8 mouse cellular contexts compared by ENCODE assay signal in the genomic region with DNA sequence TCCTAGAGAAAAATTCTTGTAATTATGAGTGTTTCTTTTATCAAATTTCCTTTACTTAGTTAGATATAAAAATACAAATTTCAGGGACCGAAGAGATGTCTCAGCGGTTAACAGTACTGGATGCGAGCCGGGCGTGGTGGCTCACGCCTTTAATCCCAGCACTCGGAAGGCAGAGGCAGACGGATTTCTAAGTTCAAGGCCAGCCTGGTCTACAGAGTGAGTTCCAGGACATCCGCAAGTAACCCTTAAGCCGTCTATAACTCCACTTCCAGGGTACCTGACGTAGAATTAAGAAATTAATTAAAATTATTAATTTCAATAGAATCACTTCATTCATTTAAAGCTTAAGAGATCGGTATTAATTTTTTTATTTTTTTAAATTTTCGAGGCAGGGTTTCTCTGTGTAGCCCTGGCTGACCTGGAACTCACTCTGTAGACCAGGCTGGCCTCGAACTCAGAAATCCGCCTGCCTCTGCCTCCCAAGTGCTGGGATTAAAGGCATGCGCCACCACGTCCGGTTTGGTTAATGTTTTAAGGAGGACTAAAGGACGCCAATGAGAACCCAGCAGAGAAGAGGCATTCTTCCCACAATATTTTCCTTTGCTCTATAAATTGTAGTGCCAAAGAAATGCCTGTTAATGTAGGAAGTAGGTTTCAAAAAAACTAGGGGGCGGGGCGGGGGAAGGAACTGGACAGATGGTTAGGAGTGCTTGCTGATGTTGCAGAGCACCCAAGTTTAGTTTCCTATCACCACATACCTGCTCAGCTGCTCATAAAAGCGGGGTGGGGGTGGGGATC. TPM values are rescaled to one million over a fixed set of nuclear protein-coding genes. Genes with fewer than 3 reads are reported as not detected.
DNase-seq lines count a peak whose midpoint lies in the region; ATAC-seq and TF ChIP-seq lines count a peak whose summit lies in the region.

No protein-coding gene starts in this region.

- peak overlapping the region; percentile 74 for H3K4me2 ChIP-seq in intestine, postnatal 0 days (replicated peaks; ENCODE audit: low read depth)
- H3K4me2 ChIP-seq in neural tube, embryonic 15.5 days = peak overlapping the region; percentile 63

- no peak for DNase-seq in heart, adult 2 months
- no peak for DNase-seq in heart, adult 8-10 months (ENCODE audit: low spot score)
- peak; percentile 40 for DNase-seq in embryo, embryonic 10.5 days (ENCODE audit: low spot score)
- no peak for DNase-seq in spleen, adult 18-20 months
- no peak for DNase-seq in gastrocnemius, postnatal 10 days

- TF ChIP-seq POLR2A in heart, adult 2 months (IDR thresholded peaks at IDR 0.05; ENCODE audit: insufficient read depth, low read depth, low read length) = no peak

- no peak overlapping the region for H3ac ChIP-seq in C2C12 (ENCODE audit: control insufficient read depth, insufficient read length, low read depth)

- no peaks in the 10 kb centered on the region for H3K27me3 ChIP-seq in heart, adult 2 months (ENCODE audit: control insufficient read depth, insufficient read depth, low read length)
- H3K27me3 ChIP-seq in C2C12 (ENCODE audit: control insufficient read depth, insufficient read depth, insufficient read length) = no peaks in the 10 kb centered on the region
- H3K27me3 ChIP-seq in intestine, postnatal 0 days (replicated peaks; ENCODE audit: control insufficient read depth, insufficient read depth, low read length) = no peaks in the 10 kb centered on the region
- no peaks in the 10 kb centered on the region for H3K27me3 ChIP-seq in neural tube, embryonic 15.5 days (replicated peaks)

- no peak overlapping the region; the same call in 1 of the 2 replicates for H3K9ac ChIP-seq in heart, adult 2 months (ENCODE audit: low read depth, low read length)
- H3K9ac ChIP-seq in intestine, postnatal 0 days (ENCODE audit: low read depth, low read length) = peak overlapping the region; percentile 48; the same call in 1 of the 2 replicates
- H3K9ac ChIP-seq in neural tube, embryonic 15.5 days (replicated peaks) = peak overlapping the region; percentile 76

- peaks cover 4% of the 10 kb centered on the region for H3K36me3 ChIP-seq in heart, adult 2 months (ENCODE audit: control insufficient read depth, insufficient read depth, low read length)
- peaks cover 1% of the 10 kb centered on the region for H3K36me3 ChIP-seq in C2C12 (ENCODE audit: control insufficient read depth, insufficient read depth)
- no peaks in the 10 kb centered on the region for H3K36me3 ChIP-seq in intestine, postnatal 0 days (ENCODE audit: control insufficient read depth, insufficient read depth)
- no peaks in the 10 kb centered on the region for H3K36me3 ChIP-seq in neural tube, embryonic 15.5 days

- no peaks in the 10 kb centered on the region for H3K9me3 ChIP-seq in intestine, postnatal 0 days (ENCODE audit: control insufficient read depth)
- no peaks in the 10 kb centered on the region for H3K9me3 ChIP-seq in neural tube, embryonic 15.5 days (replicated peaks)

- H3K79me2 ChIP-seq in heart, adult 2 months (replicated peaks; ENCODE audit: control insufficient read depth, insufficient read depth, low read length) = peaks cover 7% of the 10 kb centered on the region
- H3K79me2 ChIP-seq in C2C12 (ENCODE audit: control insufficient read depth, insufficient read depth) = peaks cover 37% of the 10 kb centered on the region

- no peak for TF ChIP-seq CTCF in heart, adult 2 months (IDR thresholded peaks at IDR 0.05)
- no peak for TF ChIP-seq CTCF in C2C12 (IDR thresholded peaks at IDR 0.05; ENCODE audit: control insufficient read depth, insufficient read depth, insufficient read length)
- TF ChIP-seq CTCF in intestine, postnatal 0 days (IDR thresholded peaks at IDR 0.05; ENCODE audit: low read depth) = no peak

- intact Hi-C loops in heart, adult 2 months (cut with DNase I) = loop anchor here (10.0 kb wide), 1 partner anchor 309 kb away; the partner anchor contains the start of gene Chrna1

- H3K4me3 ChIP-seq in heart, adult 2 months = peak overlapping the region; percentile 70
- H3K4me3 ChIP-seq in C2C12 (ENCODE audit: insufficient read depth, poor library complexity, severe bottlenecking) = peak overlapping the region; percentile 72
- H3K4me3 ChIP-seq in intestine, postnatal 0 days (ENCODE audit: low read depth, low read length) = peak overlapping the region; percentile 100
- peak overlapping the region; percentile 87 for H3K4me3 ChIP-seq in neural tube, embryonic 15.5 days (replicated peaks)

- 57% methylated on average over 22 of the region's 22 CpGs for WGBS in heart, adult 2 months
- 61% methylated on average over 22 of the region's 22 CpGs for WGBS in intestine, postnatal 0 days
- 64% methylated on average over 22 of the region's 22 CpGs for WGBS in neural tube, embryonic 15.5 days

- no peak for TF ChIP-seq EP300 in heart, adult 2 months (IDR thresholded peaks at IDR 0.05; ENCODE audit: insufficient read depth, low read depth, low read length)

- H3K79me3 ChIP-seq in C2C12 (ENCODE audit: low read depth) = peaks cover 33% of the 10 kb centered on the region

- H3K4me1 ChIP-seq in heart, adult 2 months (ENCODE audit: control insufficient read depth, insufficient read depth, low read length) = no peaks in the 10 kb centered on the region; the same call in 1 of the 2 replicates
- no peaks in the 10 kb centered on the region for H3K4me1 ChIP-seq in intestine, postnatal 0 days (replicated peaks; ENCODE audit: control insufficient read depth, insufficient read depth, low read length)
- H3K4me1 ChIP-seq in neural tube, embryonic 15.5 days = peaks cover 16% of the 10 kb centered on the region

- H3K27ac ChIP-seq in heart, adult 2 months = peak overlapping the region; percentile 65
- no peak overlapping the region for H3K27ac ChIP-seq in intestine, postnatal 0 days (ENCODE audit: low read depth, low read length)
- peak overlapping the region; percentile 94 for H3K27ac ChIP-seq in neural tube, embryonic 15.5 days (replicated peaks)

- no peak for ATAC-seq in intestine, postnatal 0 days
- ATAC-seq in neural tube, embryonic 15.5 days (ENCODE audit: low FRiP score) = no peak

TF ChIP-seq in C2C12, 6 proteins besides CTCF, POLR2A, EP300 and RAD21:
- TF ChIP-seq CEBPB (IDR thresholded peaks at IDR 0.05; ENCODE audit: low read depth) (no peak), MAX (IDR thresholded peaks at IDR 0.05) (no peak), MYOD1 (IDR thresholded peaks at IDR 0.05; ENCODE audit: control insufficient read depth, insufficient read length, low read depth) (no peak), USF1 (IDR thresholded peaks at IDR 0.05; ENCODE audit: low read depth) (no peak), FOSL1 (IDR thresholded peaks at IDR 0.05; ENCODE audit: insufficient read depth, low read length, poor library complexity, severe bottlenecking) (no peak), MYOG (IDR thresholded peaks at IDR 0.05; ENCODE audit: control insufficient read depth, extremely low read depth, insufficient read length) (no peak)

RNA-seq across cellular contexts. Expression of gene Atf2, which starts 1.2 kb away (rescaled TPM):
- 10 to 100 TPM; 39.9 to 46.0 TPM for total RNA-seq in heart, adult 2 months (2021)
- 10.4 and 17.6 TPM in 2 replicates for polyA plus RNA-seq in heart, adult 2 months (2012; rRNA removed)
- total RNA-seq in heart, adult 8-10 months (2022) = 10 to 100 TPM; 38.4 to 45.9 (median 42.3) TPM
- polyA plus RNA-seq in C2C12 (2012; fragmentation: generic; extraction: Trizol) = 7.7 TPM
- 24.2 and 25.7 TPM in 2 replicates for polyA plus RNA-seq in intestine, postnatal 0 days (2015; fragmentation: Nextera tagmentation; extraction: Ambion mirVana)
- polyA plus RNA-seq in neural tube, embryonic 15.5 days (2015; fragmentation: Nextera tagmentation; extraction: Ambion mirVana) = 86.6 and 99.8 TPM in 2 replicates
- total RNA-seq in gastrocnemius, postnatal 10 days (2021) = 10 to 100 TPM; 24.4 to 30.6 TPM

RNA-seq across cellular contexts. Expression of gene Atp5g3, which starts 17.5 kb away (rescaled TPM):
- total RNA-seq in heart, adult 2 months (2021) = 1,000 to 10,000 TPM; 3,018 to 3,425 TPM
- polyA plus RNA-seq in heart, adult 2 months (2012; rRNA removed) = 2,742 and 4,242 TPM in 2 replicates
- total RNA-seq in heart, adult 8-10 months (2022) = 1,000 to 10,000 TPM; 2,950 to 3,478 (median 3,237) TPM
- 1,509 TPM for polyA plus RNA-seq in C2C12 (2012; fragmentation: generic; extraction: Trizol)
- 2,687 and 2,714 TPM in 2 replicates for polyA plus RNA-seq in intestine, postnatal 0 days (2015; fragmentation: Nextera tagmentation; extraction: Ambion mirVana)
- polyA plus RNA-seq in neural tube, embryonic 15.5 days (2015; fragmentation: Nextera tagmentation; extraction: Ambion mirVana) = 1,273 and 1,297 TPM in 2 replicates
- 1,000 to 10,000 TPM; 1,434 to 1,805 TPM for total RNA-seq in gastrocnemius, postnatal 10 days (2021)
